10 mouse cellular contexts compared by ENCODE assay signal in genomic region chr15:89547321-89547720, GRCm38 (mm10). TPM values are rescaled to one million over a fixed set of nuclear protein-coding genes. Genes with fewer than 3 reads are reported as not detected.
DNase-seq lines count a peak whose midpoint lies in the region; ATAC-seq lines count a peak whose summit lies in the region.
"Had no signal": no experiment of that assay in that cellular context is flagged by ENCODE, and none has a peak within 500 bp of the region (broad histone marks: within the 10 kb centered on the region; RNA-seq: fewer than 3 reads in every experiment).

No protein-coding gene starts in this region.

- H3K27me3 ChIP-seq in heart, embryonic 10.5 days (ENCODE audit: insufficient read depth, poor library complexity, severe bottlenecking) = peaks cover 54% of the 10 kb centered on the region
- H3K27me3 ChIP-seq in midbrain, embryonic 11.5 days (ENCODE audit: control insufficient read depth, insufficient read depth, low read length) = peaks cover 8% of the 10 kb centered on the region
- peaks cover 5% of the 10 kb centered on the region; the same call in 1 of the 2 replicates for H3K27me3 ChIP-seq in midbrain, embryonic 14.5 days (ENCODE audit: control insufficient read depth, insufficient read depth, low read length)
- peaks cover 17% of the 10 kb centered on the region; the same call in 1 of the 2 replicates for H3K27me3 ChIP-seq in intestine, embryonic 16.5 days (replicated peaks; ENCODE audit: control insufficient read depth, insufficient read depth, low read length)

- no peak overlapping the region for H3K9ac ChIP-seq in midbrain, embryonic 11.5 days (ENCODE audit: low read length)
- no peak overlapping the region for H3K9ac ChIP-seq in midbrain, embryonic 14.5 days (replicated peaks; ENCODE audit: low read length)
- H3K9ac ChIP-seq in intestine, embryonic 16.5 days (ENCODE audit: low read depth, low read length) = no peak overlapping the region; the same call in 1 of the 2 replicates

- DNase-seq in heart, embryonic 10.5 days (ENCODE audit: low spot score) = no peak
- no peak for DNase-seq in heart, adult 9 months (ENCODE audit: low spot score in 2 of 2)
- no peak for DNase-seq in midbrain, embryonic 11.5 days (ENCODE audit: low spot score, missing footprints)
- DNase-seq in midbrain, embryonic 14.5 days = no peak
- no peak for DNase-seq in urinary bladder, adult 18-20 months (ENCODE audit: low spot score in 2 of 2)

- no peaks in the 10 kb centered on the region for H3K9me3 ChIP-seq in heart, embryonic 10.5 days
- no peaks in the 10 kb centered on the region for H3K9me3 ChIP-seq in midbrain, embryonic 11.5 days (ENCODE audit: control insufficient read depth, low read length)
- no peaks in the 10 kb centered on the region for H3K9me3 ChIP-seq in midbrain, embryonic 14.5 days (ENCODE audit: control insufficient read depth, low read length)
- H3K9me3 ChIP-seq in intestine, embryonic 16.5 days (ENCODE audit: control insufficient read depth, low read length) = no peaks in the 10 kb centered on the region

- WGBS in heart, embryonic 10.5 days = 59% methylated on average over 8 of the region's 8 CpGs
- WGBS in midbrain, embryonic 11.5 days = 53% methylated on average over 7 of the region's 8 CpGs
- WGBS in midbrain, embryonic 14.5 days = 48% methylated on average over 8 of the region's 8 CpGs
- 60% methylated on average over 8 of the region's 8 CpGs for WGBS in intestine, embryonic 16.5 days

- peak overlapping the region; percentile 60 for H3K4me2 ChIP-seq in midbrain, embryonic 11.5 days
- H3K4me2 ChIP-seq in midbrain, embryonic 14.5 days (ENCODE audit: low read length) = no peak overlapping the region; the same call in 1 of the 2 replicates
- H3K4me2 ChIP-seq in intestine, embryonic 16.5 days (ENCODE audit: low read depth, low read length) = peak overlapping the region; percentile 54

- H3K4me1 ChIP-seq in heart, embryonic 10.5 days = peaks cover 18% of the 10 kb centered on the region
- peaks cover 12% of the 10 kb centered on the region for H3K4me1 ChIP-seq in midbrain, embryonic 11.5 days (ENCODE audit: control insufficient read depth, insufficient read depth, low read length)
- peaks cover 6% of the 10 kb centered on the region; the same call in 1 of the 2 replicates for H3K4me1 ChIP-seq in midbrain, embryonic 14.5 days (ENCODE audit: control insufficient read depth, insufficient read depth, low read length)
- no peaks in the 10 kb centered on the region for H3K4me1 ChIP-seq in intestine, embryonic 16.5 days (ENCODE audit: control insufficient read depth, insufficient read depth, low read length)

- H3K4me3 ChIP-seq in heart, embryonic 10.5 days = peak overlapping the region; percentile 63
- peak overlapping the region; percentile 34; the same call in 1 of the 2 replicates for H3K4me3 ChIP-seq in midbrain, embryonic 11.5 days (ENCODE audit: low read depth, low read length)
- no peak overlapping the region for H3K4me3 ChIP-seq in midbrain, embryonic 14.5 days (replicated peaks; ENCODE audit: low read depth, low read length)
- H3K4me3 ChIP-seq in intestine, embryonic 16.5 days (ENCODE audit: low read length) = peak overlapping the region; percentile 34
- H3K4me3 ChIP-seq: myocyte had no signal

- ATAC-seq in midbrain, embryonic 11.5 days (ENCODE audit: low FRiP score) = no peak
- ATAC-seq in midbrain, embryonic 14.5 days (ENCODE audit: low FRiP score, low TSS enrichment) = no peak
- 0 out of 2 replicates have a peak, but pooled peaks have one; percentile 18 for ATAC-seq in intestine, embryonic 16.5 days
- ATAC-seq in megakaryocyte progenitor cell, adult 5-6 weeks (replicated peaks; ENCODE audit: poor library complexity) = no peak
- ATAC-seq in frontal cortex, adult (ENCODE audit: low TSS enrichment) = no peak

- 0 out of 2 replicates have a peak overlapping the region, but pooled peaks have one; percentile 75 for H3K27ac ChIP-seq in heart, embryonic 10.5 days
- no peak overlapping the region for H3K27ac ChIP-seq in midbrain, embryonic 11.5 days (ENCODE audit: low read depth, low read length)
- no peak overlapping the region for H3K27ac ChIP-seq in midbrain, embryonic 14.5 days (replicated peaks; ENCODE audit: low read depth, low read length)
- no peak overlapping the region for H3K27ac ChIP-seq in intestine, embryonic 16.5 days (ENCODE audit: low read length)

- peaks cover 53% of the 10 kb centered on the region for H3K36me3 ChIP-seq in heart, embryonic 10.5 days
- no peaks in the 10 kb centered on the region; the same call in 1 of the 2 replicates for H3K36me3 ChIP-seq in midbrain, embryonic 11.5 days (ENCODE audit: control insufficient read depth, insufficient read depth, low read length)
- H3K36me3 ChIP-seq in midbrain, embryonic 14.5 days (ENCODE audit: control insufficient read depth, insufficient read depth, low read length) = peaks cover 39% of the 10 kb centered on the region
- H3K36me3 ChIP-seq in intestine, embryonic 16.5 days (ENCODE audit: control insufficient read depth, insufficient read depth, low read length) = no peaks in the 10 kb centered on the region

RNA-seq across cellular contexts. Expression of gene Acr, which starts 20.8 kb away (rescaled TPM):
- polyA plus RNA-seq in heart, embryonic 10.5 days (2016; fragmentation: Nextera tagmentation; extraction: Ambion mirVana) = 0.16 and 0.17 TPM in 2 replicates
- 0.42 and 0.43 TPM in 2 replicates for polyA plus RNA-seq in midbrain, embryonic 11.5 days (2014; fragmentation: Nextera tagmentation; extraction: Ambion mirVana)
- 2.1 and 2.3 TPM in 2 replicates for polyA plus RNA-seq in midbrain, embryonic 14.5 days (2014; fragmentation: Nextera tagmentation; extraction: Ambion mirVana)
- 0.11 and 0.13 TPM in 2 replicates for polyA plus RNA-seq in intestine, embryonic 16.5 days (2015; fragmentation: Nextera tagmentation; extraction: Ambion mirVana)
- total RNA-seq in megakaryocyte progenitor cell, adult 5-6 weeks (2015) = not detected in 2 replicates
- not detected in 2 replicates for total RNA-seq in megakaryocyte progenitor cell, adult 5-6 weeks (2017)
- total RNA-seq: gastrocnemius, adult 18-20 months had no signal
- polyA plus RNA-seq: myocyte had no signal

RNA-seq across cellular contexts. Expression of gene Rabl2, which starts 44.4 kb away (rescaled TPM):
- 23.2 and 35.1 TPM in 2 replicates for polyA plus RNA-seq in heart, embryonic 10.5 days (2016; fragmentation: Nextera tagmentation; extraction: Ambion mirVana)
- polyA plus RNA-seq in midbrain, embryonic 11.5 days (2014; fragmentation: Nextera tagmentation; extraction: Ambion mirVana) = 84.3 and 87.3 TPM in 2 replicates
- 82.6 and 88.4 TPM in 2 replicates for polyA plus RNA-seq in midbrain, embryonic 14.5 days (2014; fragmentation: Nextera tagmentation; extraction: Ambion mirVana)
- 23.4 and 24.1 TPM in 2 replicates for polyA plus RNA-seq in intestine, embryonic 16.5 days (2015; fragmentation: Nextera tagmentation; extraction: Ambion mirVana)
- total RNA-seq in megakaryocyte progenitor cell, adult 5-6 weeks (2015) = 14.3 and 17.1 TPM in 2 replicates
- total RNA-seq in megakaryocyte progenitor cell, adult 5-6 weeks (2017) = 7.4 and 11.2 TPM in 2 replicates

RNA-seq across cellular contexts. Expression of gene Shank3, which starts 47.9 kb away (rescaled TPM):
- 2.1 and 2.6 TPM in 2 replicates for polyA plus RNA-seq in heart, embryonic 10.5 days (2016; fragmentation: Nextera tagmentation; extraction: Ambion mirVana)
- polyA plus RNA-seq in midbrain, embryonic 11.5 days (2014; fragmentation: Nextera tagmentation; extraction: Ambion mirVana) = 2.2 TPM in 2 replicates
- polyA plus RNA-seq in midbrain, embryonic 14.5 days (2014; fragmentation: Nextera tagmentation; extraction: Ambion mirVana) = 9.9 and 11.5 TPM in 2 replicates
- polyA plus RNA-seq in intestine, embryonic 16.5 days (2015; fragmentation: Nextera tagmentation; extraction: Ambion mirVana) = 0.70 and 0.80 TPM in 2 replicates
- 1.8 and 4.2 TPM in 2 replicates for total RNA-seq in megakaryocyte progenitor cell, adult 5-6 weeks (2015)
- total RNA-seq in megakaryocyte progenitor cell, adult 5-6 weeks (2017) = 1.3 and 3.1 TPM in 2 replicates
